Mouse (Mus musculus) spleen, embryonic (tissue): ENCODE measurements around the gene Sox11.

Experiments
- CTCF ChIA-PET: fragments of 350-600 bp; sonication (Branson Sonifier 250); formaldehyde crosslinking; loops from one replicate; lab custom pipeline; 2022; lab: Charles Lee

Sox11 gene

DNA sequence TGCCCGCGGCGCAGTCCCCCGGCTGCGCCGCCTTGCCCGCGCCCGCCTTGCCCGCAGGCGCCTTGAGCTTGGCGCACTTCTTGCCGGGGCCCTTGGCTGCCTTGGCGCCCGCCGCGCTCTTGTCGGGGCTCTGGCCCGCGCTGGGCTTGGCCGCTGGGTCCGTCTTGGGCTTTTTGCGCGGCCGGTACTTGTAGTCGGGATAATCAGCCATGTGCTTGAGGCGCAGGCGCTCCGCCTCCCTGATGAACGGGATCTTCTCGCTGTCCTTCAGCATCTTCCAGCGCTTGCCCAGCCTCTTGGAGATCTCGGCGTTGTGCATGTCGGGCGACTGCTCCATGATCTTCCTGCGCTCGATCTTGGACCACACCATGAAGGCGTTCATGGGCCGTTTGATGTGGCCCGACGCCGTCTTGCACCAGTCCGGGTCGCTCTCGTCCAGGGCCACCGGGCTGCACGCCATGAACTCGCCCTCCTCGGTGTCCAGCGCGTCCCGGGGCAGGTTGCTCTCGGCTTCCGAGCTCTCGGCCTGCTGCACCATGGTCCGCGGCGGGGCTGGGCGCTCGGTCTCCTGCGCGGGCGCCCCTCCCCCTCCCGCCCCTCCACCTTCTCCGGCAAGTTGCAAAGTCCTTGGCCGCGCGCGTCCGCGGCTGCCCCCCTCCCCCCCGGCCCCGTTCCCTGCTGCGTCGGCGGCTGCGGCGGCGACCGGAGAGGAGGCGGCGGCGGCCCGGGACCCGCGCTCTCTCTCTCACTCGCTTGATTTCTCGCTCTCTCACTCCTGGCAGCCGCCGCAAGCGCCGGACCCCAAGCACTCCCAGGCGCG lies at the start of gene Sox11:
Gene Sox11, minus strand, starts transcription at position 704 of the 820 bp plus-strand sequence.
- CTCF ChIA-PET, result no interaction called here

DNA sequence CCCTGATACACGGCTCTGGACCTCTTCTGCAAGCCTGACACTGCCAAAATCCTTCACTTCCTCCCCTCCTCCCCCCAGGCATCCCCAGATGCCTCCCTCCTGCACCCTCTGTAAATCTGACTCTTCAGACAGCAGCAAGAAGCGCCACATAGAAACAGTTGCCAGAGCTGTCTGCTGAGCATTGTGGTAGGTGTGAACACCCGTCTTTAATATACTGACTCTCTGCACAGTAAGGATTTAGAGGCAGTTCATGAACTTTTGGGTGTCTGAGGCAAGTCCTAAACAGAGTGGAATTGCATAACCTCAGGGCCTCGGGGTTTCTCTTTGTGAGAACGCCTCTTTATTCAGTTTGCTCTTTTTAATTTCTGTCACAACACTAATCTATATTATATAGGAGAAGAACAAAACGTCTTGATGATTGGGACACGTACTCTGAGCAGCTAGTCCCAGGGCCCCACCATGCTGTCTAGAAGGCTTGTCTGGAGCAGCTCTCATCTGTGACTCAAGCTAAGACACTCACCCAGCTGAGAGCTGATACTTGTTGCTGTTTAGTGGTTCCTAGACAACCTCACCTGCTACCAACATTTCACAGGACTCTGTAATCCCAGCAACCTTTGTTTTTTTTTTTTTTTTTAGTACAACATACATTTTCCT lies 49.4 kb upstream of the Sox11 start:
- CTCF ChIA-PET, result no interaction called here

- CTCF ChIA-PET, result no interaction called here
Observed at GRCm38 (mm10) chr12:27390439-27390838, 48.1 kb upstream of the Sox11 start.

DNA sequence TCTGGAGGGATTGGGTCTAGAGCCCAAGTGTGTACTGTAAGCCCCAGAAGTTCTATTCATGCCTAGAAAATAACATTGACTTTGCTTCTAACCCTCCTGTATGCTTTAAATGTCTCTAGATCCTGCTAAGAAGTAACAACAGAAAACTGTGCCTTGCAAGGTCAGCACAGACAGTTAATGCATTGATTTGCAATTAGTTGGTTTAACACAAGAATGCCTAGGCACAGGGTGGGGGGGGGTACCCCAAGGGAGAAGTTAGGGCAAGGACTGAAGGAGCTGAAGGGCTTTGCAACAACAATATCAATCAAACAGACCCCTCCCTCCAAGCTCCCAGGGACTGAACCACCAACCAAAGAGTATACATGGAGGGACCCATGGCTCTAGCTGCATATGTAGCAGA lies 47.1 kb upstream of the Sox11 start:
- CTCF ChIA-PET, result no interaction called here

DNA sequence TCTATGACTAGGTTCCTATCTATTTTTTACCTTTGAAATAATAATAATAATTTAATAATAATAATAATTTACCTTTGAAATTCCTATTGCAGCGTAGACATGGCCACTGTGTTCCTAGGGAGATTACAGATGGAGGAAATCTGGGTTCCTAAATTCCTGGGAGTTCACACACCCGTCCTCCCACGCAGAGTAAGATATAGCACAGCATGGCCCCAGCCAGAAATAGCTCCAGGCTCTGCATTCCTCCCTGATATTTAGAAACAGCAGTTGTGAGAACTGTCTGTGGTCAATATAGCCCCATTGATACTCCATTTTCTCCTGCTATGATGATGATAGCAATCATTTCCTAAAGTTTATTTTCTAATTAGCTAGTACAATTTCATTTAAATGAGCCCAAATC lies 30.1 kb upstream of the Sox11 start:
- CTCF ChIA-PET, result no interaction called here

GRCm38 (mm10) chr12:27370756-27371155 lies 28.4 kb upstream of the Sox11 start:
- CTCF ChIA-PET, result no interaction called here

GRCm38 (mm10) chr12:27367476-27367875 lies 25.1 kb upstream of the Sox11 start:
- CTCF ChIA-PET, result no interaction called here

- CTCF ChIA-PET, result interaction anchor here (0.6 kb wide), 1 partner anchor 44 kb away, joined by 3 read pairs; no protein-coding TSS in a partner anchor
Observed at GRCm38 (mm10) chr12:27363840-27364640, 21.7 kb upstream of the Sox11 start.

GRCm38 (mm10) chr12:27357076-27357637 lies 14.8 kb upstream of the Sox11 start:
- CTCF ChIA-PET, result no interaction called here

DNA sequence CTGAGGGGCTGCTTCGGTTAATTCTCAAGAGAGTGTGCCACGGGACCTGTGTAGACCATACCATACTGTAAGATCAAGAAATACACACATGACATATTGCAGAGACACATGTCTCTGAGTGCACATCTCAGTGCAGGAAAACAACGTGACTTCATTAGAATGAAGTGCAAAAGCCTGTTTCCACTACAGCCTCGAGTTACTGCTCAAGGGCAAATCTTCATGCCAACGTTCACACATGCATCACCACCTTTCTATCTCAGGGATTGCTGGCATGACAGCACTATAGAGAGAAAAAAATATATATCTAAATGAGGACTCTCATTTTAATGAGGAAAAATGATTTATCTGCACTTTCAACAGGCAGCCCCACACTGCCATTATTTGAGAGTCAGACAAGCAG lies 14.2 kb upstream of the Sox11 start:
- CTCF ChIA-PET, result no interaction called here

GRCm38 (mm10) chr12:27343606-27344410 lies 1.4 kb upstream of the Sox11 start:
- CTCF ChIA-PET, result no interaction called here

- CTCF ChIA-PET, result no interaction called here
Observed at GRCm38 (mm10) chr12:27342691-27343605, 574 bp upstream of the Sox11 start.

GRCm38 (mm10) chr12:27341130-27341870 lies 1.1 kb downstream of the Sox11 start:
- CTCF ChIA-PET, result no interaction called here

- CTCF ChIA-PET, result no interaction called here
Observed at GRCm38 (mm10) chr12:27340451-27341035, 1.8 kb downstream of the Sox11 start.

- CTCF ChIA-PET, result no interaction called here
Observed at GRCm38 (mm10) chr12:27339171-27339751, 3.1 kb downstream of the Sox11 start.

GRCm38 (mm10) chr12:27338721-27339170 lies 3.6 kb downstream of the Sox11 start:
- CTCF ChIA-PET, result no interaction called here

GRCm38 (mm10) chr12:27338116-27338515 lies 4.3 kb downstream of the Sox11 start:
- CTCF ChIA-PET, result no interaction called here

DNA sequence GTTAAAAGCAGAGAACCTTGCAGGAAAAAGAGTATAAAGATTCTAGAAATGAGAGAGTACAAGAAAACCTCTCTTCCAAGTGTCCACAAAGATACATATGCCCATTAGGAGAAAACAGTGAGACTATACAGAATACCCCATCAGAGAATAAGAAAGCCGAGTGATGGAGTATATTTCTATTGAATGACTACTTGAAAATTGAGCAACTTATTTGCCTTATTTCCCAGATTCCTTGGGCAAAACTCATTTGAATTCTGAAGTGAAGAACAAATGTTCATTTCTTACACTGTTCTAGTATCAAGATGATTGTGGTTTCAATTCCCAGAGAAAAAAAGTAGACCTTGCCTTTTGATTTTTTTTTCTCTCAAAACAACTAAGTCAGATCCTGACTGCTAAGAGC lies 4.9 kb downstream of the Sox11 start:
- CTCF ChIA-PET, result no interaction called here
